Mouse (Mus musculus): ENCODE results near the gene Arsa. TPM values are rescaled to one million over a fixed set of nuclear protein-coding genes. Genes with fewer than 3 reads are reported as not detected.

The Arsa gene
- 14.8 and 16.7 TPM in 2 replicates for polyA plus RNA-seq (2014; fragmentation: Nextera tagmentation; extraction: Ambion mirVana)

- peaks cover 4% of the 10 kb centered on the region for H3K4me1 ChIP-seq (ENCODE audit: control insufficient read depth, insufficient read depth, low read length)
- 30% methylated on average over 9 of the region's 9 CpGs for WGBS
- no peak for ATAC-seq (ENCODE audit: insufficient number of reproducible peaks, insufficient read depth, low FRiP score, low read depth)
These were observed at the start of gene Arsa for GRCm38 (mm10) chr15:89477091-89477491. Arsa (minus strand) TSS chr15:89477425.

GRCm38 (mm10) chr15:89526776-89527325 lies 49.6 kb upstream of the Arsa start:
- Histone ChIP-seq H3K4me2 (replicated peaks; ENCODE audit: low read depth, low read length) (no peak overlapping the region), H3K9me3 (ENCODE audit: control insufficient read depth, low read depth, low read length) (no peaks in the 10 kb centered on the region), H3K27ac (ENCODE audit: low read length) (no peak overlapping the region), H3K9ac (replicated peaks; ENCODE audit: low read depth, low read length) (no peak overlapping the region), H3K4me1 (ENCODE audit: control insufficient read depth, insufficient read depth, low read length) (0 out of 2 replicates have a peak, but pooled peaks cover 3% of the 10 kb centered on the region), H3K4me3 (ENCODE audit: low read depth, low read length) (no peak overlapping the region), H3K36me3 (ENCODE audit: control insufficient read depth, insufficient read depth, low read length) (no peaks in the 10 kb centered on the region), H3K27me3 (ENCODE audit: control insufficient read depth, insufficient read depth, low read length) (no peaks in the 10 kb centered on the region)
- WGBS, result 88% methylated on average over 19 of the region's 19 CpGs
- no peak for ATAC-seq (ENCODE audit: insufficient number of reproducible peaks, insufficient read depth, low FRiP score, low read depth)

More at GRCm38 (mm10) chr15:89477091-89477491, at the start of gene Arsa:
- Histone ChIP-seq H3K27ac (ENCODE audit: low read length) (peak within 1 kb of the TSS; percentile 66), H3K27me3 (ENCODE audit: control insufficient read depth, insufficient read depth, low read length) (no peaks in the 10 kb centered on the region), H3K36me3 (ENCODE audit: control insufficient read depth, insufficient read depth, low read length) (no peaks in the 10 kb centered on the region), H3K9me3 (ENCODE audit: control insufficient read depth, low read depth, low read length) (no peaks in the 10 kb centered on the region), H3K9ac (replicated peaks; ENCODE audit: low read depth, low read length) (peak within 1 kb of the TSS; percentile 52), H3K4me2 (replicated peaks; ENCODE audit: low read depth, low read length) (peak within 1 kb of the TSS; percentile 84), H3K4me3 (ENCODE audit: low read depth, low read length) (peak within 1 kb of the TSS; percentile 55)

- Histone ChIP-seq H3K4me1 (ENCODE audit: control insufficient read depth, insufficient read depth, low read length) (0 out of 2 replicates have a peak, but pooled peaks cover 3% of the 10 kb centered on the region), H3K27ac (ENCODE audit: low read length) (no peak overlapping the region), H3K4me3 (ENCODE audit: low read depth, low read length) (no peak overlapping the region), H3K4me2 (replicated peaks; ENCODE audit: low read depth, low read length) (no peak overlapping the region), H3K27me3 (ENCODE audit: control insufficient read depth, insufficient read depth, low read length) (no peaks in the 10 kb centered on the region), H3K36me3 (ENCODE audit: control insufficient read depth, insufficient read depth, low read length) (no peaks in the 10 kb centered on the region), H3K9me3 (ENCODE audit: control insufficient read depth, low read depth, low read length) (no peaks in the 10 kb centered on the region), H3K9ac (replicated peaks; ENCODE audit: low read depth, low read length) (no peak overlapping the region)
- 70% methylated on average over 7 of the region's 7 CpGs for WGBS
- ATAC-seq (ENCODE audit: insufficient number of reproducible peaks, insufficient read depth, low FRiP score, low read depth), result no peak
These were observed 48.7 kb upstream of the Arsa start for GRCm38 (mm10) chr15:89525896-89526295.

GRCm38 (mm10) chr15:89525464-89525863 lies 48.2 kb upstream of the Arsa start:
- H3K4me3 ChIP-seq (ENCODE audit: low read depth, low read length), result no peak overlapping the region
- H3K27ac ChIP-seq (ENCODE audit: low read length), result no peak overlapping the region
- 0 out of 2 replicates have a peak, but pooled peaks cover 3% of the 10 kb centered on the region for H3K4me1 ChIP-seq (ENCODE audit: control insufficient read depth, insufficient read depth, low read length)
- no peaks in the 10 kb centered on the region for H3K27me3 ChIP-seq (ENCODE audit: control insufficient read depth, insufficient read depth, low read length)
- H3K9ac ChIP-seq (replicated peaks; ENCODE audit: low read depth, low read length), result no peak overlapping the region
- H3K4me2 ChIP-seq (replicated peaks; ENCODE audit: low read depth, low read length), result no peak overlapping the region
- no peaks in the 10 kb centered on the region for H3K36me3 ChIP-seq (ENCODE audit: control insufficient read depth, insufficient read depth, low read length)
- ATAC-seq (ENCODE audit: insufficient number of reproducible peaks, insufficient read depth, low FRiP score, low read depth), result no peak
- WGBS, result 95% methylated on average over 8 of the region's 8 CpGs
- H3K9me3 ChIP-seq (ENCODE audit: control insufficient read depth, low read depth, low read length), result no peaks in the 10 kb centered on the region

GRCm38 (mm10) chr15:89524611-89525415 lies 47.6 kb upstream of the Arsa start:
- no peaks in the 10 kb centered on the region for H3K27me3 ChIP-seq (ENCODE audit: control insufficient read depth, insufficient read depth, low read length)
- 76% methylated on average over 8 of the region's 8 CpGs for WGBS
- H3K4me1 ChIP-seq (ENCODE audit: control insufficient read depth, insufficient read depth, low read length), result 0 out of 2 replicates have a peak, but pooled peaks cover 3% of the 10 kb centered on the region
- H3K36me3 ChIP-seq (ENCODE audit: control insufficient read depth, insufficient read depth, low read length), result no peaks in the 10 kb centered on the region
- no peaks in the 10 kb centered on the region for H3K9me3 ChIP-seq (ENCODE audit: control insufficient read depth, low read depth, low read length)
- no peak overlapping the region for H3K9ac ChIP-seq (replicated peaks; ENCODE audit: low read depth, low read length)
- H3K27ac ChIP-seq (ENCODE audit: low read length), result no peak overlapping the region
- peak overlapping the region; percentile 53; the same call in 1 of the 2 replicates for H3K4me3 ChIP-seq (ENCODE audit: low read depth, low read length)
- ATAC-seq (ENCODE audit: insufficient number of reproducible peaks, insufficient read depth, low FRiP score, low read depth), result no peak
- peak overlapping the region; percentile 94 for H3K4me2 ChIP-seq (replicated peaks; ENCODE audit: low read depth, low read length)

GRCm38 (mm10) chr15:89524001-89524571 lies 46.9 kb upstream of the Arsa start:
- 8% methylated on average over 52 of the region's 52 CpGs for WGBS

GRCm38 (mm10) chr15:89523283-89523832 lies 46.1 kb upstream of the Arsa start:
- H3K36me3 ChIP-seq (ENCODE audit: control insufficient read depth, insufficient read depth, low read length), result no peaks in the 10 kb centered on the region
- ATAC-seq (ENCODE audit: insufficient number of reproducible peaks, insufficient read depth, low FRiP score, low read depth), result peak; percentile 76
- 5% methylated on average over 39 of the region's 47 CpGs for whole genome bisulfite sequencing
- no peak overlapping the region for H3K27ac ChIP-seq (ENCODE audit: low read length)
- no peaks in the 10 kb centered on the region for H3K9me3 ChIP-seq (ENCODE audit: control insufficient read depth, low read depth, low read length)
- peak overlapping the region; percentile 53 for H3K4me3 ChIP-seq (ENCODE audit: low read depth, low read length)
- H3K27me3 ChIP-seq (ENCODE audit: control insufficient read depth, insufficient read depth, low read length), result no peaks in the 10 kb centered on the region
- H3K4me1 ChIP-seq (ENCODE audit: control insufficient read depth, insufficient read depth, low read length), result 0 out of 2 replicates have a peak, but pooled peaks cover 3% of the 10 kb centered on the region
- no peak overlapping the region for H3K9ac ChIP-seq (replicated peaks; ENCODE audit: low read depth, low read length)
- H3K4me2 ChIP-seq (replicated peaks; ENCODE audit: low read depth, low read length), result peak overlapping the region; percentile 94

More at GRCm38 (mm10) chr15:89524001-89524571, 46.9 kb upstream of the Arsa start:
- H3K27ac ChIP-seq (ENCODE audit: low read length), result no peak overlapping the region
- no peaks in the 10 kb centered on the region for H3K9me3 ChIP-seq (ENCODE audit: control insufficient read depth, low read depth, low read length)
- H3K4me1 ChIP-seq (ENCODE audit: control insufficient read depth, insufficient read depth, low read length), result 0 out of 2 replicates have a peak, but pooled peaks cover 3% of the 10 kb centered on the region
- H3K27me3 ChIP-seq (ENCODE audit: control insufficient read depth, insufficient read depth, low read length), result no peaks in the 10 kb centered on the region
- peak overlapping the region; percentile 53 for H3K4me3 ChIP-seq (ENCODE audit: low read depth, low read length)
- ATAC-seq (ENCODE audit: insufficient number of reproducible peaks, insufficient read depth, low FRiP score, low read depth), result no peak
- H3K9ac ChIP-seq (replicated peaks; ENCODE audit: low read depth, low read length), result peak overlapping the region; percentile 40
- peak overlapping the region; percentile 94 for H3K4me2 ChIP-seq (replicated peaks; ENCODE audit: low read depth, low read length)
- no peaks in the 10 kb centered on the region for H3K36me3 ChIP-seq (ENCODE audit: control insufficient read depth, insufficient read depth, low read length)
